In genomic region chr7:128392071-128392971, GRCm38 (mm10) we compare ENCODE assay signal across 9 mouse cellular contexts. TPM values are rescaled to one million over a fixed set of nuclear protein-coding genes. Genes with fewer than 3 reads are reported as not detected.
DNase-seq lines count a peak whose midpoint lies in the region; ATAC-seq lines count a peak whose summit lies in the region.
"Had no signal": no experiment of that assay in that cellular context is flagged by ENCODE, and none has a peak within 500 bp of the region (broad histone marks: within the 10 kb centered on the region; RNA-seq: fewer than 3 reads in every experiment).

No protein-coding gene starts in this region.

- 38% methylated on average over 18 of the region's 18 CpGs for WGBS in heart, embryonic 12.5 days
- WGBS in liver, embryonic 16.5 days (ENCODE audit: insufficient replicate concordance) = 20% methylated on average over 18 of the region's 18 CpGs
- WGBS in forebrain, embryonic 13.5 days = 89% methylated on average over 18 of the region's 18 CpGs

- H3K9me3 ChIP-seq in heart, embryonic 12.5 days (replicated peaks) = no peaks in the 10 kb centered on the region
- H3K9me3 ChIP-seq in liver, embryonic 16.5 days (replicated peaks; ENCODE audit: control insufficient read depth, low read length) = no peaks in the 10 kb centered on the region
- no peaks in the 10 kb centered on the region for H3K9me3 ChIP-seq in forebrain, embryonic 13.5 days (replicated peaks)

- peak overlapping the region; percentile 26 for H3K4me2 ChIP-seq in heart, embryonic 12.5 days
- H3K4me2 ChIP-seq in liver, embryonic 16.5 days (ENCODE audit: low read depth, low read length) = peak overlapping the region; percentile 35
- no peak overlapping the region for H3K4me2 ChIP-seq in forebrain, embryonic 13.5 days

- H3K36me3 ChIP-seq in heart, embryonic 12.5 days = no peaks in the 10 kb centered on the region
- H3K36me3 ChIP-seq in liver, embryonic 16.5 days (ENCODE audit: control insufficient read depth, insufficient read depth) = no peaks in the 10 kb centered on the region
- H3K36me3 ChIP-seq in forebrain, embryonic 13.5 days (ENCODE audit: poor library complexity, severe bottlenecking) = no peaks in the 10 kb centered on the region

- peak; percentile 20 for DNase-seq in adrenal gland, postnatal 10 days
- no peak for DNase-seq in adrenal gland, postnatal 4 days (ENCODE audit: low spot score in 2 of 2)
- DNase-seq in spleen, postnatal 4 days (ENCODE audit: low spot score in 2 of 2) = peak; percentile 67 to 81
- DNase-seq in ovary, postnatal 14 days (ENCODE audit: low spot score) = no peak

- no peak overlapping the region for H3K4me3 ChIP-seq in heart, embryonic 12.5 days
- H3K4me3 ChIP-seq in liver, embryonic 16.5 days (ENCODE audit: low read depth, low read length) = no peak overlapping the region
- H3K4me3 ChIP-seq in forebrain, embryonic 13.5 days = no peak overlapping the region
- H3K4me3 ChIP-seq: erythroblast, embryonic 14.5 days had no signal

- peak overlapping the region; percentile 24 for H3K27ac ChIP-seq in heart, embryonic 12.5 days (ENCODE audit: poor library complexity, severe bottlenecking)
- H3K27ac ChIP-seq in liver, embryonic 16.5 days (ENCODE audit: low read length) = peak overlapping the region; percentile 80
- H3K27ac ChIP-seq in forebrain, embryonic 13.5 days = no peak overlapping the region

- no peak overlapping the region for H3K9ac ChIP-seq in heart, embryonic 12.5 days
- 0 out of 2 replicates have a peak overlapping the region, but pooled peaks have one; percentile 12 for H3K9ac ChIP-seq in liver, embryonic 16.5 days (ENCODE audit: low read depth, low read length)
- no peak overlapping the region for H3K9ac ChIP-seq in forebrain, embryonic 13.5 days

- ATAC-seq in CD4-positive, CD25-positive, alpha-beta regulatory T cell, adult 4 months = peak; percentile 89
- ATAC-seq in heart, embryonic 12.5 days (ENCODE audit: insufficient number of reproducible peaks, low FRiP score) = peak; percentile 77
- peak; percentile 71 for ATAC-seq in liver, embryonic 16.5 days (ENCODE audit: low read depth)
- no peak for ATAC-seq in forebrain, embryonic 13.5 days

- H3K27me3 ChIP-seq in heart, embryonic 12.5 days (replicated peaks) = no peaks in the 10 kb centered on the region
- no peaks in the 10 kb centered on the region for H3K27me3 ChIP-seq in liver, embryonic 16.5 days (ENCODE audit: control insufficient read depth, insufficient read depth, low read depth, low read length)
- no peaks in the 10 kb centered on the region for H3K27me3 ChIP-seq in forebrain, embryonic 13.5 days

- peaks cover 58% of the 10 kb centered on the region for H3K4me1 ChIP-seq in heart, embryonic 12.5 days (replicated peaks)
- H3K4me1 ChIP-seq in liver, embryonic 16.5 days (ENCODE audit: control insufficient read depth, low read depth, low read length) = peaks cover 43% of the 10 kb centered on the region
- no peaks in the 10 kb centered on the region for H3K4me1 ChIP-seq in forebrain, embryonic 13.5 days

RNA-seq across cellular contexts. Expression of gene Rgs10, which starts 26.2 kb away (rescaled TPM):
- total RNA-seq in adrenal gland, postnatal 10 days (2021) = 10 to 100 TPM; 13.4 to 14.2 TPM
- 10 to 100 TPM; 11.5 to 12.0 TPM for total RNA-seq in adrenal gland, postnatal 4 days (2021)
- 100 to 1,000 TPM; 541 to 576 TPM for polyA plus RNA-seq in CD4-positive, CD25-positive, alpha-beta regulatory T cell, adult 4 months (2017; shearing (Covaris generic))
- 13.3 and 14.0 TPM in 2 replicates for polyA plus RNA-seq in heart, embryonic 12.5 days (2016; fragmentation: Nextera tagmentation; extraction: Ambion mirVana)
- 27.6 and 29.6 TPM in 2 replicates for polyA plus RNA-seq in liver, embryonic 16.5 days (2015; fragmentation: Nextera tagmentation; extraction: Ambion mirVana)
- polyA plus RNA-seq in forebrain, embryonic 13.5 days (2015; fragmentation: Nextera tagmentation; extraction: Ambion mirVana) = 10.2 and 11.5 TPM in 2 replicates

Comparison
In these comparisons a context has a peak if more than half of its experiments do, and no peak if none do; other contexts are left out.
1. DNase-seq: peak in adrenal gland, postnatal 10 days (single experiment) and spleen, postnatal 4 days (2 of 2); none in adrenal gland, postnatal 4 days (0 of 2) and ovary, postnatal 14 days (single experiment).
2. RNA of gene Rgs10, which starts 26.2 kb away (polyA plus RNA-seq): 541 to 576 TPM in CD4-positive, CD25-positive, alpha-beta regulatory T cell, adult 4 months; 27.6 to 29.6 TPM in liver, embryonic 16.5 days, 13.3 to 14.0 TPM in heart, embryonic 12.5 days and 10.2 to 11.5 TPM in forebrain, embryonic 13.5 days; every median in the first group is over 10 times any median in the second.